Mouse (Mus musculus): ENCODE data around the gene Hbp1. TPM values are rescaled to one million over a fixed set of nuclear protein-coding genes. Genes with fewer than 3 reads are reported as not detected.

The Hbp1 gene
- polyA plus RNA-seq, 1 experiment = 104 TPM

GRCm38 (mm10) chr12:31950659-31951031, 310 bp upstream of the Hbp1 start:
- no peak for DNase-seq (ENCODE audit: low spot score)

DNA sequence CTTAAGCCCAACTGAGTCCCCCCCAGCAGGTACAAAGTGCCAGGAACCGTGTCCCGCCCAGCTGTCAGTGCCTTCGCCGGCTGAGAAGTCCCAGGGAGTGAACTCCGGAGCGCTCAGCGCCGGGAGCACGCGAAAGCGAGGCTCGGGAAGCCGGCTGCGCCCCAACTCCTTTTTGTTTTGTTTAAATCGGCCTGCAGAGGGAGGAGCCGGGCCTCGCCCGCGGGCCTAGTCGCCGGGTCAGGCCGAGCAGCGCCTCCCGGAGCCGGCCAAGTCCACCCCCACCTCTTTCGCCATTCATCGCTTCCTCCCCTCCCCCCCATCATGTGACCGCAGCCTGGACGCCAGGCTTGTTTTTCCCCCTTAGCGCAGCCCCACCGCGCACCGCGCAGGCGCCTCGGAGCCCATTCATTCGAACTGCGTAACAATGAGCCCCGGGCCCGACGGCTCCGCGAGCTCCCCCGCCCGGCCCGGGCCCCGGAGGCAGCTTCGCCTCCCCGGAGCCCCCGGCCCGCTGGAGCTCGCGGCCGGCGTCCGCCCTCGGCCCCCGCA, 1.1 kb downstream of the Hbp1 start:
- DNase-seq (ENCODE audit: low spot score) = peak; percentile 82

- DNase-seq (ENCODE audit: low spot score) = no peak
Observed at GRCm38 (mm10) chr12:31948101-31949000, 2.0 kb downstream of the Hbp1 start.

DNA sequence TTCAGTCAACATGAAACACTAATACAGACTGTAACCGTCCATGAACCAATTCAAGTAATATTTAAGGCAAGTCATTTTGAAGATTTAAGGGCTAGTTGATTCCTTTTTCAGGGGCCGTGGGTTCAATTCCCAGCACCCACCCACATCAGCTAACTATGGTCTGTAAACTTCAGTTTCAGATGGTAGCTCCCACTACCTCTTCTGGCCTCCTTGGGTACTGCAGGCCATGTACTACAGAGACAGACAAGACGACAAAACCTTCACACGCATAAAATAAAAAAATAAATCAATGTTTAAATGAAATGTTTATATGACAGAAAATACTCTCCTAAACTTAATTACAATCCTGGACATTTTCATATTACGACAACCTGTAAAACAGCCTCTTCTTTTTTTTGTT, 2.9 kb downstream of the Hbp1 start:
- no peak for DNase-seq (ENCODE audit: low spot score)

GRCm38 (mm10) chr12:31944405-31944804, 5.9 kb downstream of the Hbp1 start:
- no peak for DNase-seq (ENCODE audit: low spot score)

GRCm38 (mm10) chr12:31943020-31943654, 7.2 kb downstream of the Hbp1 start:
- no peak for DNase-seq (ENCODE audit: low spot score)

GRCm38 (mm10) chr12:31939026-31939425, 11.3 kb downstream of the Hbp1 start:
- DNase-seq (ENCODE audit: low spot score) = no peak

DNA sequence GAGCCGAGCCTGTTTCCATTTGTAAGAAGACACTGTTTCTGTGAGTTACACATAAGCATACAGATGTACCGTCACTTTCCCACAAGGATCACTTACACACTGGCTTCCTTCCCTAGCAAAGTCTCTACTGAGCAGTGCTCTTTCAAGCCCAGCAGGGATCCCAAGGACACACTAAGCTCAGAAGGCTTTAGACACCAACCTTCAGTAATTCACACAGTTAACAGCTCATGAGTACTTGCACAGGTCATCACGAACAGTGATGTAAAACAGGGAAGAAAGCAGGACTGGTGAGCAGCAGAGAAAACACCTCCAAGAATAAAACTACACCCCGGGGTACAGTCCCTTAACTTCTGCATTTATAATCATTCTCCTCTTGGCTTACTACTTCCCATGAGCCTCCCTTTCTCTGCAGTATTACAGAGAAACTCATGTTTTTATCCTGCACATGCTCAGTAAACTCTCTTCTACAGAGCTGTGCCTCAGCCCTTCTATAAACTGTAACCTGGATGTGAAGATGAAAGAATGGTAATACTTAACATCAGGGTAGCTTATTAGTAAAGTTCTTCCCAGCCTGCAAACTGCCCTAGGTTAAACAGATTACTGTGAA, 11.8 kb downstream of the Hbp1 start:
- no peak for DNase-seq (ENCODE audit: low spot score)

DNA sequence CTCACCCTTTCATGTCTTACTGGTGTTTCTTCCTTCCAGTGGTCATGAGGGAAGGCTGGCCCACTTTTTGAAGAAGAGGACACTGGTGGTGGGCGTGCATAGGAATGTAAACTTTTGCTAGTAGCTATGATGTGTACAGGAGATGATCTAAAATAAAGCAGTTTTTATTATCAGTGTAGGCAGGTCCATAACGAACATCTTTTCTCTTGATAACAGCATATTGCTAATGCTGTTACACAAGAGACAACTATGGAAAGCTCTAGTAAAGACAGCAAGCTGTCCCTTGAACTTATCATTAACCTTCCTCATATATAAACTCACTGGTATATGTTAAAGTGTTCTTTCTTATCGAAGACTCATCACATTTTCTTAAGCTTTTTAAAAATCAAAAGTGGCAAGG, 12.7 kb downstream of the Hbp1 start:
- DNase-seq (ENCODE audit: low spot score) = no peak

DNA sequence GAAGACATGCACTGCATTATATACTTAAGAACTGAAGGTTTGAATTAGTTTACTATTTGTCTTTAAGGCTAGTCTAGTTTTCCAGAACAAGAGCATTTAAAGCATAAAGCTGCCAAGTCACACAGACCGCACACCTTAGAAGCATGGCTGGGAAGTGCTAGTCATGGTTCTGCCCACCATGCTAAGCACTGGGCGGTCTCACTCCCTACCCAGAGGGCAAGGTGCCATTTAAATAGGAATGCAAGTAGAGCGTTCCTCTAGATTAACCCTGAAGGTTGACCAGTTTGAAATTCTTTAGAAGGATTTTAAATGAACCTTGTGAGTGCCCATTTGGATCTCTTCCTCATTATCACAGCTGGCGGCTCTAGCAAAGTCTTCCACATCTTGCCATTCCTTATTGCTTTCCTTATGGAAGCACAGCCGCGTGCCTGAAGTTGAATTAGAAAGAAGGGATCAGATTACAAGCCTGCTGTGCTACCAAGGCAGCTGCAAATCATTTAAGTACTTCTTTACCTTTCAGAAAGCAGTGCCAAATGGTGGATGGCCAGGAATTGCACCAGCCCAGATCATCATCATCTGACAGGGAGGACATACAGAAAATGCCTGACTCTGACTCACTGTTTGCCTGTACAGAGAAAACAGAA, 13.6 kb downstream of the Hbp1 start:
- DNase-seq (ENCODE audit: low spot score) = no peak

DNA sequence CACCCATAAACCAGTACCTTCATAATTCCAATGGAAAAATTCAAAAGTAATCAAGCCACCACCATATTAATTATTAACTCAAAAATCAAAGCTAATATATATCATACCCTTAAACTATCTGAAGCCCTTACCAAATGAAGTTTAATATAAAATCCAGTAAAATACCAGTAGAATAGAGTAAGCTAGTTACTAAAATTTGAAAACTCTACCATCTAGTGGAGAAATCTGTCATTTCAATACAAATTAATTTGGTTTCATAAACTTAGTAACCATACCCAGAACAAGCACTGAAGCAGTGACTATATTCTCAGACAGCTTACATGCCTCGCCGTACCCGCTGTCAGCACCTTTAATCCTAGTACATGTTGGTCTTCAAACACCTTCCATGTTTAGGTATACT, 18.5 kb downstream of the Hbp1 start:
- no peak for DNase-seq (ENCODE audit: low spot score)

GRCm38 (mm10) chr12:31928498-31928897, 21.8 kb downstream of the Hbp1 start:
- no peak for DNase-seq (ENCODE audit: low spot score)

- DNase-seq (ENCODE audit: low spot score) = peak; percentile 41
Observed at GRCm38 (mm10) chr12:31926661-31927061, 23.7 kb downstream of the Hbp1 start.

DNA sequence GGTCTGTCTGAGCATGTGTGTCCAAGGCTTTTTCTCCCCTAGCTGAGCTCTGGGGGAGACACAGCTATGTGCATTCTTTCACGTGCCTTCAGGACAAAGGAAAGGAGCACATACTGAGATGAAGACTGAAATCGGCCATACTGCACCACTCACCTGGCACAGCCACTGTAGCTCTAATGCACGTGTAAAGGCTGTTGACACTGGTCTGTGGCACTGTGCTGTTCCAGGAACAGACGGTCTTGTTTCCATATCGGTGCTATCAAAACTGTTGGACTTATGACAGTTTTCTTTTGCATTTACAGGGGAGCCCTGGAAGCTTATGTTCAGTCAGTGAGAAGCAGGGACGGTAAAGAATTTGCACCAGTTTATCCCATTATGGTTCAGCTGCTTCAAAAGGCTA, 25.0 kb downstream of the Hbp1 start:
- no peak for DNase-seq (ENCODE audit: low spot score)

DNA sequence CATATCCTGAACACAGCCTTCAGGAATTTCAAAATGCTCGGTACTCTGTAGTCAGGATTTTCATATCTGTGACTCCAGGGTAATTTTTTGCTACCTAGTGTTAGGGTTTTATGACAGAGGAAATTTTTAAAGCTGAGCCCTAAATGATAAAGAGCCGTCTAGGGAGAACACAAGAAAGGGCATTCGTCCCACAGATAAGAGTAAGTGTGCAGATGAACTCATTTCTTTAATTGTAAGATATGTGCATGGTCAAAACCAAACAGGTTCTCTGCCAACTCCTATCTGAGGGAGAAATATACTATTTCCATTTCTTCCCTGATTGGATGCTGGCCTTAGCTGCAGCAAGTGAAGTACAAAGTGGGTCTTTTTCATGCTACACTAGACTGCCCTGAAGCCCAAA, 26.2 kb downstream of the Hbp1 start:
- no peak for DNase-seq (ENCODE audit: low spot score)

DNA sequence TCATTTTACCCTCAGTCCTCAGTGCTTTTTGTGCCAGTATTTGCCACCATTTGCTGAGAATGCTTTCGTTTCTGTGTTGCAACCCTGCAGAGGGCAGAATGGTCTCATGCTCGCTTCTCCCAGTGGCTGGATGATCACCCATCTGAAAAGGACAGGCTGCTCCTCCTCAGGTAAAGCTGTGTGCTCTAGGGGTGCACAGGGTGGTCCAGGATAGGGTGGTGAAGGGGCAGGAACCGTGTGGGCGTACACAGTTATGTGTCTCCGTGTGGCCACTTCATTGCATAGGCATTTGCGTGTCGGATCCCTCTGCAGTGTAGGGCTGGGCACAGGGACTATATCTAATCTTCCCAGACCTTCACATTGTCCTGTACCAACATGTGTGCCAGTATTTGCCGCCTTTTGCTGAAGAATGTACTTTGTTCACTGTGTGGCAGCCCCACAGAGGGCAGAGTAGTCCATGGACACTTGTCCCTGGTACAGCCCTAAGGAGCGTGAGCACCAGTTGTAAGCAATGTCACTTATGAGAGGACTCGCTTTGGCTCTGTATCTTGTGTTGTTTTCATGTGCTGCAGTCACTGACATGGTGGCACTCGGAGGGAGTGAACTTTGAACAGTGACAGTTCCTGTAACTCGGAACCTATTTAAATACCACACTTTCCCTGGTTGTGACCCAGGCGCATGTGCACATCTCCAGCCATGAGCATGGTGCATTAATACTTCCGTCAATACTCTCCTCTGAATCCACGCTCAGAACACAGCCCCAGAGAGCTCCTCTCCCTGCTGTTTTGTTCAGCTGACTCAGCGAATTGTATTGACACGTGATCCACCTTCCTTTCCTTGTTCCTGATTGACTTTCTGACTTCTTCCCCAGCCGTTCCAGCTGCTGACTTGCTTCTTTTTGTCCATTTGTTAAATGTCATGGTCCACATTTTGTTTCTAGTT, 29.6 kb downstream of the Hbp1 start:
- no peak for DNase-seq (ENCODE audit: low spot score)

DNA sequence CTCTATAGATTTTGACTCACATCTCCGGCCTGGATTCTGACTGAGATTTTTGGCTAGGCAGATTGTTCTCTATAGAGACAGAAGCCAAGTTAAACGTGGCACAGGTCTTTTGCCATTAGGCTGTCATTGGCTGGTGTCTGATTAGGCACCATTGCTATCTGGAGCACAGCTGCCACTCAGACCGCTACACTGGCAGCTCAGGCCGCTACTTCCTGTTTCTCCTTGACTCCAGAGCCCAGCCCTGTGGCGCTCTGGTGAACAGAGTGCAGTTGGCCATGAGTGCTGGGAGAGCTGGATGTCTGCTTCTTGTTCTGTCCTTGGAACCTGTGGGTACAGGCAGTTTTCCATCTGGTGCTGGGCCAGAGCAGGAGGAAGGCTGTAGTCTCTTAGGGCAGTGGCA, 33.1 kb downstream of the Hbp1 start:
- no peak for DNase-seq (ENCODE audit: low spot score)

- no peak for DNase-seq (ENCODE audit: low spot score)
Observed at GRCm38 (mm10) chr12:31916691-31917090, 33.6 kb downstream of the Hbp1 start.

DNA sequence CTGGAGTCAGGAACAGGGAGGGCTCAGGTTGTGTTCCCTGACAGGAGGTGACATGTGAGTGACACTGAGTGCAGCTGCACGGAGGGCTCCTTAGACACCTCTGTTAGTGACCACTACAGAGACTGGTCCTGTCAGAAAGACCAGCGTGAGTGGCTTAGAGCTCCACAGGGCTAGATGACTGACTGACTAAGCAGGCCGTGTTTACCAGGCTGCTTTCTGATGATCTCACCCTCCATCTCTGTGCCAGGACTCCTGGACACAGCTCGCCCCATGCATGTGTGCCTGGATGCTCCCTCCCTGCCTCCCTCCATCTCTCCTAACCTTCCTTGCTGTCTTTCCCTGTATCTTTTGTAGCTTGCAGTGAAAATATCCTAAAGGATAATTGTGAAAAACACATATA, 36.7 kb downstream of the Hbp1 start:
- no peak for DNase-seq (ENCODE audit: low spot score)

GRCm38 (mm10) chr12:31912966-31913551, 37.3 kb downstream of the Hbp1 start:
- DNase-seq (ENCODE audit: low spot score) = no peak

DNA sequence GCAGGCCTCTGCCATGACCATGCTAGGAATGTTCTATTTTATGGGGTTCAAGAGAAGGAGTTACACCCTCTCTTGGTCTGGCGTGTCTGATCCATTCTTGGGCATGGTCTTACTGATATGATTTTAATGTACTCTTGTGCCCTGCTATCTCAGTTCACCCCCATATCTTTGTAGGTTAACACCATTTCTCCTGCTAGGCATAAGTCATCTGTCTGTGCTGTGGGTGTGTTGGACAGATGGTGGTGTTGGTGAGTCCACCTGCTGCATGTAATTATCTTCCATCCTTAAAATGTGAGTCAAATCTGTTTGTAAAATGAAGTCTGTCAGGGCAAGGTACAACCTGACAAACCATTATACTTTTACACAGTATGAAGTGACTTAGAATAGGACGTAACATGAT, 42.9 kb downstream of the Hbp1 start:
- no peak for DNase-seq (ENCODE audit: low spot score)
